Mouse (Mus musculus): ENCODE measurements around the gene Gm7102.
"Not testable (repeated sequence)": the region's sequence is repeated elsewhere in the genome, so short reads cannot be mapped to it uniquely, and the experiment has no call there.

GRCm38 (mm10) chr19:61183590-61183989, 7.5 kb upstream of the Gm7102 start, which contains the start of gene Gm6020:
- not testable (repeated sequence) for TF ChIP-seq CTCF (IDR thresholded peaks at IDR 0.05; ENCODE audit: borderline replicate concordance, insufficient read depth, low read depth, low read length); POLR2A (IDR thresholded peaks at IDR 0.05; ENCODE audit: borderline replicate concordance, insufficient read depth, low read length)
